Mouse (Mus musculus) forebrain, postnatal 0 days (tissue): ENCODE results near the gene Tgm2. TPM values are rescaled to one million over a fixed set of nuclear protein-coding genes. Genes with fewer than 3 reads are reported as not detected.
A peak's percentile ranks its signal among the peaks of the same experiment; 100 is the strongest.

ENCODE experiments used
- ATAC-seq: fragments of 200-750 bp; cut with Nextera tagmentation; 2 replicates; pipeline ENCODE4 v1.8.0; 2017; ENCODE audit warnings: mild to moderate bottlenecking, moderate library complexity
- DNase-seq: peaks from one replicate; pipeline ENCODE4 v3.0.0-alpha.2; 2015
- H3K27ac ChIP-seq: fragments of 300-500 bp; sonication (generic); 2 replicates; pipeline ENCODE4 v1.5.1; 2014; ENCODE audit warnings: low read depth, mild to moderate bottlenecking, antibody characterized with exemption, low read length, moderate library complexity, mixed read lengths
- H3K27me3 ChIP-seq: fragments of 300-500 bp; sonication (generic); 2 replicates; pipeline ENCODE4 v1.6.1; 2014; ENCODE audit warnings: mild to moderate bottlenecking, low read length, mixed read lengths; ENCODE audit not compliant: insufficient read depth
- H3K36me3 ChIP-seq: fragments of 300-500 bp; sonication (generic); 2 replicates; pipeline ENCODE4 v1.6.1; 2014; ENCODE audit warnings: mild to moderate bottlenecking, moderate library complexity; ENCODE audit not compliant: insufficient read depth
- H3K4me1 ChIP-seq: fragments of 300-500 bp; sonication (generic); 2 replicates; pipeline ENCODE4 v1.6.1; 2014; ENCODE audit warnings: antibody characterized with exemption; ENCODE audit not compliant: insufficient read depth
- H3K4me2 ChIP-seq: fragments of 300-500 bp; sonication (generic); 2 replicates; pipeline ENCODE4 v1.6.1; 2014; ENCODE audit warnings: low read depth, mild to moderate bottlenecking, moderate library complexity
- H3K4me3 ChIP-seq: fragments of 300-500 bp; sonication (generic); 2 replicates; pipeline ENCODE4 v1.5.1; 2014; ENCODE audit warnings: low read depth, low read length, mixed read lengths
- H3K9ac ChIP-seq: fragments of 300-500 bp; sonication (generic); 2 replicates; pipeline ENCODE4 v1.6.1; 2014; ENCODE audit warnings: mild to moderate bottlenecking
- H3K9me3 ChIP-seq: fragments of 300-500 bp; sonication (generic); 2 replicates; pipeline ENCODE4 v1.6.1; 2016; ENCODE audit warnings: low read length
- CTCF ChIP-seq: sonication (generic); IDR thresholded peaks from 2 replicates; pipeline ENCODE4 v1.5.1; 2016; ENCODE audit warnings: antibody characterized with exemption, control low read depth, low read depth
- WGBS: fragments of 180-500 bp; shearing (Covaris S2); extraction: QIAGEN DNeasy Blood & Tissue Kit; methylation state at CpG from one replicate; pipeline ENCODE4 v1.1.7; 2014; 5-methylcytosine and 5-hydroxymethylcytosine counted together
- polyA plus RNA-seq: library from polyadenylated mRNA; unstranded; fragments of >200 nt; fragmentation: Nextera tagmentation; extraction: Ambion mirVana; gene quantifications from 2 replicates; pipeline ENCODE4 v1.2.1, GENCODE M21; 2015
- total RNA-seq: library from RNA; depleted of rRNA; stranded (reverse); fragments of >200 nt; gene quantifications from 2 replicates; pipeline ENCODE4 v1.2.3, GENCODE M21; 2014

Gene Tgm2
- total and polyA plus RNA-seq, 2 experiments from 2014 or later, result 6.1 to 13.0 TPM

GRCm38 (mm10) chr2:158113591-158114257, 32.5 kb downstream of the Tgm2 start:
- Histone ChIP-seq H3K36me3 (no peaks in the 10 kb centered on the region), H3K4me1 (peaks cover 4% of the 10 kb centered on the region; the same call in 1 of the 2 replicates), H3K27me3 (no peaks in the 10 kb centered on the region), H3K27ac (no peak overlapping the region), H3K9me3 (no peaks in the 10 kb centered on the region), H3K4me2 (no peak overlapping the region), H3K9ac (no peak overlapping the region), H3K4me3 (no peak overlapping the region)
- WGBS, result 38% methylated on average over 9 of the region's 9 CpGs
- no peak for ATAC-seq
- TF ChIP-seq CTCF, result no peak
- DNase-seq, result no peak

GRCm38 (mm10) chr2:158109516-158109915, 36.7 kb downstream of the Tgm2 start:
- H3K9me3 ChIP-seq, result no peaks in the 10 kb centered on the region
- H3K4me2 ChIP-seq, result no peak overlapping the region
- H3K36me3 ChIP-seq, result no peaks in the 10 kb centered on the region
- no peak overlapping the region for H3K9ac ChIP-seq
- ATAC-seq (no peak), DNase-seq (no peak)
- TF ChIP-seq CTCF, result no peak
- WGBS, result 63% methylated on average over 8 of the region's 8 CpGs
- H3K4me1 ChIP-seq, result peaks cover 4% of the 10 kb centered on the region; the same call in 1 of the 2 replicates
- H3K4me3 ChIP-seq, result no peak overlapping the region
- no peaks in the 10 kb centered on the region for H3K27me3 ChIP-seq
- no peak overlapping the region for H3K27ac ChIP-seq

GRCm38 (mm10) chr2:158106947-158107587, 39.2 kb downstream of the Tgm2 start:
- TF ChIP-seq CTCF, result peak; percentile 72
- Histone ChIP-seq H3K36me3 (no peaks in the 10 kb centered on the region), H3K4me2 (no peak overlapping the region), H3K9ac (no peak overlapping the region), H3K27me3 (no peaks in the 10 kb centered on the region), H3K4me1 (no peaks in the 10 kb centered on the region), H3K9me3 (no peaks in the 10 kb centered on the region), H3K4me3 (no peak overlapping the region), H3K27ac (peak overlapping the region; percentile 45)
- ATAC-seq, result peak; percentile 84
- peak; percentile 68 for DNase-seq
- WGBS, result 21% methylated on average over 6 of the region's 6 CpGs

DNA sequence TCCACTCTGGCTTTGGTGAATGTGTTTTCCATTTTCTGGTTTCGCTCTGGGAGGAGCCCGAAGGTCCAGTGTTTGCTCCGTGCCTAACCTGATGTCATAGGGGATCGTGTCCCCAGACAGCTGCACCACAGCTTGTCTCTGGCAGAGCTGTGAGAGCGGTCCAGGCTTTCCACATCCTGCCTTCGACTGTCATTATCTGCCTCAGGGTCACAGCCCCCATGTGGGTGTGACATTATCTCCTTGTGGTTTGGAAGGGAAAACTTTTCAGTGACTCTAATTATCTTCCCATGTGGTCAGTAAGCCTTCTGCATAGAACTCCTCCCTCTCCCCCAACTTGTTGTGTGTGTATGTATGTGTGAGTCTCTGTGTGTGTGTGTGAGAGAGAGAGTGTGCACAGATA, 40.6 kb downstream of the Tgm2 start:
- Histone ChIP-seq H3K4me3 (no peak overlapping the region), H3K9me3 (no peaks in the 10 kb centered on the region), H3K4me2 (no peak overlapping the region), H3K27me3 (no peaks in the 10 kb centered on the region), H3K27ac (no peak overlapping the region), H3K36me3 (no peaks in the 10 kb centered on the region), H3K4me1 (no peaks in the 10 kb centered on the region), H3K9ac (no peak overlapping the region)
- no peak for TF ChIP-seq CTCF
- no peak for ATAC-seq
- 92% methylated on average over 6 of the region's 6 CpGs for WGBS
- DNase-seq, result no peak

GRCm38 (mm10) chr2:158104966-158105365, 41.3 kb downstream of the Tgm2 start:
- ATAC-seq (no peak), DNase-seq (no peak)
- Histone ChIP-seq H3K4me1 (no peaks in the 10 kb centered on the region), H3K27me3 (no peaks in the 10 kb centered on the region), H3K9me3 (no peaks in the 10 kb centered on the region), H3K9ac (no peak overlapping the region), H3K4me2 (no peak overlapping the region), H3K4me3 (no peak overlapping the region), H3K36me3 (no peaks in the 10 kb centered on the region), H3K27ac (no peak overlapping the region)
- TF ChIP-seq CTCF, result no peak
- 88% methylated on average over 6 of the region's 6 CpGs for WGBS

- H3K4me3 ChIP-seq, result no peak overlapping the region
- DNase-seq (no peak), ATAC-seq (no peak)
- no peak for TF ChIP-seq CTCF
- no peak overlapping the region for H3K27ac ChIP-seq
- no peaks in the 10 kb centered on the region for H3K36me3 ChIP-seq
- no peak overlapping the region for H3K9ac ChIP-seq
- no peaks in the 10 kb centered on the region for H3K27me3 ChIP-seq
- no peak overlapping the region for H3K4me2 ChIP-seq
- 74% methylated on average over 5 of the region's 5 CpGs for WGBS
- no peaks in the 10 kb centered on the region for H3K4me1 ChIP-seq
- H3K9me3 ChIP-seq, result no peaks in the 10 kb centered on the region
Observed at GRCm38 (mm10) chr2:158101768-158102167, 44.5 kb downstream of the Tgm2 start.

DNA sequence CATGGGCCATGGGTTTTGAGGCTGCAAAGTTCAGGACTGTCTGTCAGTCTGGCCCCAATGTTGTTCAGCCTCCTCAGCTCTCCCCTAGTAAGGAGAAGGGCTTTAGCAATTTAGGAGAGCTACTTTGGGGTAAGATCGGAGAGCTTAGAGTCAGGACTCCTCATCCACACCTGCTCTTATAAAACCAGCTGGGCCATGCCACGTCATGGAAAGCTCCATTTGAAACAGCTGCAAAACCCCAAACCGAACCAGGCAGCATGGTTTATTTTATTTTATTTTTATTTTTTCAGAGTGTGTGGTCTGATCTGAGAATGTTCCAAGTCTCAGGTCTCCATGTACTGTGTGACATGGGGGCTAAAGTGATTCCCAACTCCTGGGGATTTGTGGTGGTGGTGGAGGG, 46.7 kb downstream of the Tgm2 start:
- ATAC-seq, result no peak
- Histone ChIP-seq H3K4me2 (no peak overlapping the region), H3K4me3 (no peak overlapping the region), H3K4me1 (no peaks in the 10 kb centered on the region), H3K27me3 (no peaks in the 10 kb centered on the region), H3K36me3 (no peaks in the 10 kb centered on the region), H3K9ac (no peak overlapping the region), H3K9me3 (no peaks in the 10 kb centered on the region), H3K27ac (no peak overlapping the region)
- TF ChIP-seq CTCF, result no peak
- DNase-seq, result no peak
- WGBS, result 88% methylated on average over 3 of the region's 3 CpGs
